Mouse (Mus musculus) heart, embryonic 13.5 days (tissue): ENCODE measurements around the gene Gm10408. TPM values are rescaled to one million over a fixed set of nuclear protein-coding genes. Genes with fewer than 3 reads are reported as not detected.
"Not testable (repeated sequence)": the region's sequence is repeated elsewhere in the genome, so short reads cannot be mapped to it uniquely, and the experiment has no call there.

Experiments used
- ATAC-seq: fragments of 200-750 bp; cut with Nextera tagmentation; 2 replicates; pipeline ENCODE4 v1.8.0; 2017; ENCODE audit warnings: moderate TSS enrichment; ENCODE audit not compliant: insufficient number of reproducible peaks, low FRiP score, low TSS enrichment; ENCODE audit errors: extremely low read depth
- H3K27ac ChIP-seq: fragments of 300-500 bp; sonication (generic); replicated peaks from 2 replicates; pipeline ENCODE4 v1.5.1; 2015; ENCODE audit warnings: moderate library complexity, mild to moderate bottlenecking, inconsistent platforms
- H3K27me3 ChIP-seq: fragments of 300-500 bp; sonication (generic); replicated peaks from 2 replicates; pipeline ENCODE4 v1.6.1; 2015; ENCODE audit warnings: mild to moderate bottlenecking, inconsistent platforms
- H3K36me3 ChIP-seq: fragments of 300-500 bp; sonication (generic); 2 replicates; pipeline ENCODE4 v1.6.1; 2015; ENCODE audit warnings: mild to moderate bottlenecking, inconsistent platforms
- H3K4me1 ChIP-seq: fragments of 300-500 bp; sonication (generic); 2 replicates; pipeline ENCODE4 v1.6.1; 2015; ENCODE audit warnings: inconsistent platforms
- H3K4me2 ChIP-seq: fragments of 300-500 bp; sonication (generic); 2 replicates; pipeline ENCODE4 v1.6.1; 2015; ENCODE audit warnings: inconsistent platforms, mild to moderate bottlenecking, moderate library complexity
- H3K4me3 ChIP-seq: fragments of 300-500 bp; sonication (generic); 2 replicates; pipeline ENCODE4 v1.5.1; 2015; ENCODE audit warnings: moderate library complexity, mild to moderate bottlenecking, inconsistent platforms
- H3K9ac ChIP-seq: fragments of 300-500 bp; sonication (generic); 2 replicates; pipeline ENCODE4 v1.6.1; 2015; ENCODE audit warnings: inconsistent platforms, mild to moderate bottlenecking, moderate library complexity
- H3K9me3 ChIP-seq: fragments of 300-500 bp; sonication (generic); 2 replicates; pipeline ENCODE4 v1.6.1; 2016; ENCODE audit warnings: inconsistent platforms
- WGBS: fragments of 180-500 bp; shearing (Covaris S2); methylation state at CpG from one replicate; pipeline ENCODE4 v1.1.7; 2015; ENCODE audit warnings: mixed read lengths; 5-methylcytosine and 5-hydroxymethylcytosine counted together
- polyA plus RNA-seq: library from polyadenylated mRNA; unstranded; fragments of >200 nt; fragmentation: Nextera tagmentation; extraction: Ambion mirVana; gene quantifications from 2 replicates; pipeline ENCODE4 v1.2.1, GENCODE M21; 2015

Gm10408 gene
- polyA plus RNA-seq, result not detected in 2 replicates

DNA sequence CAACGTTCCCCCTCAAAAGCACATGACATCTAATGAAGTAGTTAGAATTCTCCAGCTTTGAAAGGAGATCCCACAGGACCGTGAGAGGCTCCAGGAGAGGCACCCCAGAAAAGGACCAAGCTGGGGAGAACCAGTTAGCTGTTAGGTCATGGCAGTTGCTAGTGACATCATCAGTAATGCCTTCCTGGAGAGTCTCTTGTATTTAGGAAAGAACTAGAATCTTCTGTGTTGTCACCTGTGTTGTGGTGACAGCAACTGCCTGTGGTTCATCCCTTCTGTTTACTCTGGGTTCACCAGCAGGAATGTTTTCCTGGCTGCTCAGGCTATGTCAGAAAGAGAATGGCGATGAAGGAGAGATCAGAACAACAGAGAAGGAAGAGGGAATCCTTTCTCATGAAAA is at the start of gene Gm10408:
TSS of gene Gm10408 (plus strand) at position 301 of the 400 bp plus-strand sequence.
- H3K9ac ChIP-seq, ATAC-seq, H3K4me3 ChIP-seq, H3K27ac ChIP-seq, H3K4me1 ChIP-seq, H3K36me3 ChIP-seq, H3K27me3 ChIP-seq, H3K9me3 ChIP-seq, H3K4me2 ChIP-seq: not testable (repeated sequence)
- WGBS, result no CpG with 5 or more reads among the region's 3 CpGs

DNA sequence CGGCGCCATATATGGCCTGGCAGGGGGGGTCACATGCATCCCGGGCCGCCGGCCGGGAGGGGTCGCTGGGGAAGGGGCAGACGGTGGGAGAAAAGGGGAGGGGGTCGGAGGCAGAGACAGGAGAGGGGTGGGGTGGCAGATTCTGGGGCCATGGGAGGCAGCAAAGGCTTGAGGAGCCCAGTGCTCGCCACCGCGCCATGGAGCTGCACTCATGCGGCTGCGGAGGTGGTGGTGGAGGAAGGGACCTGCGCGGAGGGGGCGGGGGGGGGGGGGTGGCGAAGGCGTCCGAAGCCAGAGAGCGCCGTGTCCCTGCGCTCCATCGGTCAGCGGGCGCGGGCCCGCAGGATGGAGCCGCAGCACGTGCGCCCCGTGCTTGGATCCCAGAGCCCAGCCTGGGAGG is 36.9 kb upstream of the Gm10408 start, which contains the start of gene Gm10409:
TSS of gene Gm10409 (plus strand) at position 301 of the 400 bp plus-strand sequence.
- not testable (repeated sequence) for H3K27me3 ChIP-seq, H3K9me3 ChIP-seq, H3K36me3 ChIP-seq, H3K4me3 ChIP-seq, ATAC-seq, H3K4me1 ChIP-seq, H3K4me2 ChIP-seq, H3K9ac ChIP-seq, H3K27ac ChIP-seq
- no CpG with 5 or more reads among the region's 32 CpGs for WGBS

DNA sequence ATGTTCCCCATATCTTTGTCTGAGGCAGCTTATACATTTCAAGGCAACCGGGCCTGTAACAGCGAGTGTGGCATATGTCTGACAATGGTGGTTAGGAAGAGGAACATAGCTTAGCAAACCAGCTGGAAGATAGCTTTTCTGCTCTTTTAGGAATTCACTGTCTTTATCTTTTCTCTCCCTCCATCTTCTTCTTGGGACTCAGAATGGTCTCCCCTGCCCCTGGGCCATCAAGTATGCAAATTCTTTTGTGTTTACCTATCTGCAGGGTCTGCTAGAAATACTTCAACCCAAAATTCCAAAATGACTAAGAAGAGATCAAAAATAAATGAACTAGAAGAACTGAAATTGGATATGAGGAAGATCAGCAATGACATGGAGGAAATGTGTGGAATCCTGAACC is 21.4 kb upstream of the Gm10408 start, which contains the start of gene Gm3005:
TSS of gene Gm3005 (plus strand) at position 301 of the 400 bp plus-strand sequence.
- not testable (repeated sequence) for ATAC-seq, H3K27ac ChIP-seq, H3K36me3 ChIP-seq, H3K9ac ChIP-seq, H3K9me3 ChIP-seq, H3K4me1 ChIP-seq, H3K4me2 ChIP-seq, H3K27me3 ChIP-seq, H3K4me3 ChIP-seq
- WGBS, result no CpG with 5 or more reads among the region's 2 CpGs

Other genes starting within 250 kb of the Gm10408 start
- gene D830030K20Rik, start 240.9 kb upstream of the Gm10408 start, polyA plus RNA-seq, result 32.7 and 39.3 TPM in 2 replicates
- not detected in 2 replicates for gene Gm2956, start 116.8 kb upstream of the Gm10408 start, polyA plus RNA-seq
- gene Gm10413, start 54.3 kb upstream of the Gm10408 start, polyA plus RNA-seq, result not detected in 2 replicates
- 7.0 and 7.8 TPM in 2 replicates for gene Gm10409, start 36.8 kb upstream of the Gm10408 start, polyA plus RNA-seq
- gene Gm3005, start 21.3 kb upstream of the Gm10408 start, polyA plus RNA-seq, result 14.6 and 15.8 TPM in 2 replicates
- not detected in 2 replicates for gene Gm3012, start 185.1 kb downstream of the Gm10408 start, polyA plus RNA-seq
- 7.0 and 7.8 TPM in 2 replicates for gene Gm3020, start 202.7 kb downstream of the Gm10408 start, polyA plus RNA-seq
- not detected in 2 replicates for gene Gm3043, start 239.4 kb downstream of the Gm10408 start, polyA plus RNA-seq